Mouse (Mus musculus): ENCODE measurements around the gene Erich2. TPM values are rescaled to one million over a fixed set of nuclear protein-coding genes. Genes with fewer than 3 reads are reported as not detected.

Gene Erich2
- 0.94 and 1.0 TPM in 2 replicates for polyA plus RNA-seq (2012; rRNA removed)

- no peak for DNase-seq (ENCODE audit: extremely low spot score in 1 of 2, low spot score in 1 of 2)
These were observed at the start of gene Erich2 for GRCm38 (mm10) chr2:70508496-70508895. TSS of gene Erich2 (plus strand) at chr2:70508819.

GRCm38 (mm10) chr2:70463606-70464005 is 45.0 kb upstream of the Erich2 start:
- no peak for DNase-seq (ENCODE audit: extremely low spot score in 1 of 2, low spot score in 1 of 2)

- no peak for DNase-seq (ENCODE audit: extremely low spot score in 1 of 2, low spot score in 1 of 2)
These were observed 37.5 kb upstream of the Erich2 start for GRCm38 (mm10) chr2:70471136-70471535.

- DNase-seq (ENCODE audit: extremely low spot score in 1 of 2, low spot score in 1 of 2): no peak
These were observed 36.6 kb upstream of the Erich2 start for GRCm38 (mm10) chr2:70471861-70472620.

GRCm38 (mm10) chr2:70497715-70498318 is 10.8 kb upstream of the Erich2 start:
- DNase-seq (ENCODE audit: extremely low spot score in 1 of 2, low spot score in 1 of 2): no peak

GRCm38 (mm10) chr2:70503436-70503835 is 5.2 kb upstream of the Erich2 start:
- DNase-seq (ENCODE audit: extremely low spot score in 1 of 2, low spot score in 1 of 2): no peak

- no peak for DNase-seq (ENCODE audit: extremely low spot score in 1 of 2, low spot score in 1 of 2)
These were observed 3.4 kb upstream of the Erich2 start for GRCm38 (mm10) chr2:70505229-70505628.

GRCm38 (mm10) chr2:70505896-70506295 is 2.7 kb upstream of the Erich2 start:
- no peak for DNase-seq (ENCODE audit: extremely low spot score in 1 of 2, low spot score in 1 of 2)

- DNase-seq (ENCODE audit: extremely low spot score in 1 of 2, low spot score in 1 of 2): no peak
These were observed 2.2 kb upstream of the Erich2 start for GRCm38 (mm10) chr2:70506372-70506771.

- peak; percentile 3 to 33 for DNase-seq (ENCODE audit: extremely low spot score in 1 of 2, low spot score in 1 of 2)
These were observed 508 bp downstream of the Erich2 start for GRCm38 (mm10) chr2:70509021-70509632.

GRCm38 (mm10) chr2:70538283-70538682 is 29.7 kb downstream of the Erich2 start:
- peak in 1 of 2 experiments; percentile 50 for DNase-seq (ENCODE audit: extremely low spot score in 1 of 2, low spot score in 1 of 2)

GRCm38 (mm10) chr2:70550671-70551070 is 42.1 kb downstream of the Erich2 start:
- no peak for DNase-seq (ENCODE audit: extremely low spot score in 1 of 2, low spot score in 1 of 2)

GRCm38 (mm10) chr2:70551446-70551845 is 42.8 kb downstream of the Erich2 start:
- no peak for DNase-seq (ENCODE audit: extremely low spot score in 1 of 2, low spot score in 1 of 2)

GRCm38 (mm10) chr2:70552067-70552598 is 43.5 kb downstream of the Erich2 start:
- DNase-seq (ENCODE audit: extremely low spot score in 1 of 2, low spot score in 1 of 2): no peak

- DNase-seq (ENCODE audit: extremely low spot score in 1 of 2, low spot score in 1 of 2): no peak
These were observed 44.2 kb downstream of the Erich2 start, which contains the start of gene Gad1 for GRCm38 (mm10) chr2:70552772-70553171. TSS of gene Gad1 (plus strand) at chr2:70553072.

GRCm38 (mm10) chr2:70553826-70554225 is 45.2 kb downstream of the Erich2 start:
- DNase-seq (ENCODE audit: extremely low spot score in 1 of 2, low spot score in 1 of 2): no peak

- peak; percentile 67 to 95 for DNase-seq (ENCODE audit: extremely low spot score in 1 of 2, low spot score in 1 of 2)
These were observed 49.7 kb downstream of the Erich2 start for GRCm38 (mm10) chr2:70558112-70558842.

GRCm38 (mm10) chr2:70558843-70559451 is 50.3 kb downstream of the Erich2 start:
- no peak for DNase-seq (ENCODE audit: extremely low spot score in 1 of 2, low spot score in 1 of 2)

- DNase-seq (ENCODE audit: extremely low spot score in 1 of 2, low spot score in 1 of 2): no peak
These were observed 50.9 kb downstream of the Erich2 start for GRCm38 (mm10) chr2:70559520-70559919.
